Mouse (Mus musculus): ENCODE measurements at regions not wholly inside any gene's neighbourhood (a gene's known extent, or its start where the extent isn't known, plus 50 kb on each side); places are given as distances from the start of the nearest gene placed in this dataset.

GRCm38 (mm10) chr3:42023187-42023586 is 280.8 kb downstream of the D3Ertd751e start:
- H3K27ac ChIP-seq, result no peak overlapping the region
- no peak overlapping the region for H3K9ac ChIP-seq (replicated peaks)
- H3K4me1 ChIP-seq (replicated peaks; ENCODE audit: control insufficient read depth in 2 of 2, insufficient read depth in 2 of 2, low read length in 1 of 2), result no peaks in the 10 kb centered on the region
- ATAC-seq (ENCODE audit: insufficient read depth) (no peak), DNase-seq (ENCODE audit: low read depth in 3 of 3, low spot score in 3 of 3) (no peak)
- no peaks in the 10 kb centered on the region for H3K27me3 ChIP-seq (ENCODE audit: control insufficient read depth, insufficient read depth, low read length)
- no peaks in the 10 kb centered on the region; the same call in 1 of the 2 replicates for H3K9me3 ChIP-seq (ENCODE audit: control insufficient read depth, low read length)
- no peak overlapping the region for H3K4me3 ChIP-seq (ENCODE audit: insufficient read depth in 1 of 2, low read depth in 2 of 2, low read length in 2 of 2)
- 60% methylated on average over 5 of the region's 5 CpGs for WGBS (ENCODE audit: insufficient replicate concordance)
- H3K4me2 ChIP-seq (ENCODE audit: low read depth), result no peak overlapping the region
- H3K36me3 ChIP-seq (replicated peaks; ENCODE audit: control insufficient read depth, insufficient read depth, low read depth), result no peaks in the 10 kb centered on the region
- TF ChIP-seq EP300 (IDR thresholded peaks at IDR 0.05; ENCODE audit: low read depth), result no peak
- no peak for TF ChIP-seq CTCF (IDR thresholded peaks at IDR 0.05; ENCODE audit: low read depth)

- ATAC-seq (ENCODE audit: insufficient read depth), result no peak
These were observed 297.2 kb downstream of the D3Ertd751e start for GRCm38 (mm10) chr3:42039632-42040031.

GRCm38 (mm10) chr3:42040270-42040812 is 297.9 kb downstream of the D3Ertd751e start:
- TF ChIP-seq EP300 (IDR thresholded peaks at IDR 0.05; ENCODE audit: low read depth), result no peak
- TF ChIP-seq CTCF (IDR thresholded peaks at IDR 0.05; ENCODE audit: low read depth), result no peak
- ATAC-seq (ENCODE audit: insufficient read depth) (no peak), DNase-seq (ENCODE audit: low read depth in 3 of 3, low spot score in 3 of 3) (no peak)
- Histone ChIP-seq H3K4me1 (replicated peaks; ENCODE audit: control insufficient read depth in 2 of 2, insufficient read depth in 2 of 2, low read length in 1 of 2) (no peaks in the 10 kb centered on the region), H3K36me3 (replicated peaks; ENCODE audit: control insufficient read depth, insufficient read depth, low read depth) (no peaks in the 10 kb centered on the region), H3K9me3 (ENCODE audit: control insufficient read depth, low read length) (no peaks in the 10 kb centered on the region), H3K4me3 (ENCODE audit: insufficient read depth in 1 of 2, low read depth in 2 of 2, low read length in 2 of 2) (no peak overlapping the region), H3K27me3 (ENCODE audit: control insufficient read depth, insufficient read depth, low read length) (no peaks in the 10 kb centered on the region), H3K4me2 (ENCODE audit: low read depth) (no peak overlapping the region), H3K27ac (no peak overlapping the region), H3K9ac (replicated peaks) (no peak overlapping the region)
- WGBS (ENCODE audit: insufficient replicate concordance), result 62% methylated on average over 2 of the region's 2 CpGs

More at GRCm38 (mm10) chr3:42039632-42040031, 297.2 kb downstream of the D3Ertd751e start:
- H3K4me2 ChIP-seq (ENCODE audit: low read depth), result no peak overlapping the region
- no peak overlapping the region for H3K9ac ChIP-seq (replicated peaks)
- WGBS (ENCODE audit: insufficient replicate concordance), result 35% methylated on average over 4 of the region's 4 CpGs
- no peak overlapping the region for H3K27ac ChIP-seq
- no peaks in the 10 kb centered on the region for H3K9me3 ChIP-seq (ENCODE audit: control insufficient read depth, low read length)
- no peak overlapping the region for H3K4me3 ChIP-seq (ENCODE audit: insufficient read depth in 1 of 2, low read depth in 2 of 2, low read length in 2 of 2)
- H3K36me3 ChIP-seq (replicated peaks; ENCODE audit: control insufficient read depth, insufficient read depth, low read depth), result no peaks in the 10 kb centered on the region
- no peak for TF ChIP-seq EP300 (IDR thresholded peaks at IDR 0.05; ENCODE audit: low read depth)
- TF ChIP-seq CTCF (IDR thresholded peaks at IDR 0.05; ENCODE audit: low read depth), result no peak
- no peak for DNase-seq (ENCODE audit: low read depth in 3 of 3, low spot score in 3 of 3)
- H3K27me3 ChIP-seq (ENCODE audit: control insufficient read depth, insufficient read depth, low read length), result no peaks in the 10 kb centered on the region
- no peaks in the 10 kb centered on the region for H3K4me1 ChIP-seq (replicated peaks; ENCODE audit: control insufficient read depth in 2 of 2, insufficient read depth in 2 of 2, low read length in 1 of 2)

GRCm38 (mm10) chr3:42040959-42041358 is 298.5 kb downstream of the D3Ertd751e start:
- Histone ChIP-seq H3K4me3 (ENCODE audit: insufficient read depth in 1 of 2, low read depth in 2 of 2, low read length in 2 of 2) (no peak overlapping the region), H3K9me3 (ENCODE audit: control insufficient read depth, low read length) (no peaks in the 10 kb centered on the region), H3K4me2 (ENCODE audit: low read depth) (no peak overlapping the region), H3K4me1 (replicated peaks; ENCODE audit: control insufficient read depth in 2 of 2, insufficient read depth in 2 of 2, low read length in 1 of 2) (no peaks in the 10 kb centered on the region), H3K36me3 (replicated peaks; ENCODE audit: control insufficient read depth, insufficient read depth, low read depth) (no peaks in the 10 kb centered on the region), H3K27ac (no peak overlapping the region), H3K9ac (replicated peaks) (no peak overlapping the region), H3K27me3 (ENCODE audit: control insufficient read depth, insufficient read depth, low read length) (no peaks in the 10 kb centered on the region)
- TF ChIP-seq EP300 (IDR thresholded peaks at IDR 0.05; ENCODE audit: low read depth) (no peak), CTCF (IDR thresholded peaks at IDR 0.05; ENCODE audit: low read depth) (no peak)
- ATAC-seq (ENCODE audit: insufficient read depth) (no peak), DNase-seq (ENCODE audit: low read depth in 3 of 3, low spot score in 3 of 3) (no peak)
- 69% methylated on average over 2 of the region's 2 CpGs for WGBS (ENCODE audit: insufficient replicate concordance)

GRCm38 (mm10) chr3:42057286-42057868 is 315.0 kb downstream of the D3Ertd751e start:
- H3K9me3 ChIP-seq (ENCODE audit: control insufficient read depth, low read length), result no peaks in the 10 kb centered on the region
- no peak for DNase-seq (ENCODE audit: low read depth in 3 of 3, low spot score in 3 of 3)
- no peak overlapping the region for H3K4me2 ChIP-seq (ENCODE audit: low read depth)
- no peak overlapping the region for H3K27ac ChIP-seq
- 68% methylated on average over 10 of the region's 10 CpGs for WGBS (ENCODE audit: insufficient replicate concordance)
- H3K27me3 ChIP-seq (ENCODE audit: control insufficient read depth, insufficient read depth, low read length), result no peaks in the 10 kb centered on the region
- no peak for TF ChIP-seq EP300 (IDR thresholded peaks at IDR 0.05; ENCODE audit: low read depth)
- TF ChIP-seq CTCF (IDR thresholded peaks at IDR 0.05; ENCODE audit: low read depth), result no peak
- H3K36me3 ChIP-seq (replicated peaks; ENCODE audit: control insufficient read depth, insufficient read depth, low read depth), result no peaks in the 10 kb centered on the region
- no peaks in the 10 kb centered on the region for H3K4me1 ChIP-seq (replicated peaks; ENCODE audit: control insufficient read depth in 2 of 2, insufficient read depth in 2 of 2, low read length in 1 of 2)
- ATAC-seq (ENCODE audit: insufficient read depth), result no peak
- no peak overlapping the region for H3K9ac ChIP-seq (replicated peaks)
- no peak overlapping the region for H3K4me3 ChIP-seq (ENCODE audit: insufficient read depth in 1 of 2, low read depth in 2 of 2, low read length in 2 of 2)
